Comparison of ENCODE assay signal across 8 mouse cellular contexts in genomic region chr6:124413770-124414149, GRCm38 (mm10). TPM values are rescaled to one million over a fixed set of nuclear protein-coding genes. Genes with fewer than 3 reads are reported as not detected.
A peak's percentile ranks its signal among the peaks of the same experiment; 100 is the strongest.
DNase-seq lines count a peak whose midpoint lies in the region; ATAC-seq and TF ChIP-seq lines count a peak whose summit lies in the region.

No protein-coding gene starts in this region.

- intact Hi-C loops in left cerebral cortex, adult 2 months (cut with DNase I), result loop anchor here (2.0 kb wide), 1 partner anchor 51 kb away; the partner anchor contains the start of gene Clstn3
- intact Hi-C loops in left cerebral cortex, postnatal 14 days (cut with DNase I), result no loop called here

- no peak for TF ChIP-seq CTCF in left cerebral cortex, adult 2 months (IDR thresholded peaks at IDR 0.05)
- TF ChIP-seq CTCF in midbrain, postnatal 0 days (IDR thresholded peaks at IDR 0.05), result no peak

- no peaks in the 10 kb centered on the region for H3K27me3 ChIP-seq in embryonic facial prominence, embryonic 14.5 days (replicated peaks; ENCODE audit: control insufficient read depth, insufficient read depth, low read length)
- H3K27me3 ChIP-seq in intestine, embryonic 15.5 days (replicated peaks), result no peaks in the 10 kb centered on the region
- no peaks in the 10 kb centered on the region for H3K27me3 ChIP-seq in midbrain, postnatal 0 days (ENCODE audit: insufficient read depth, low read length)

- no peak for ATAC-seq in embryonic facial prominence, embryonic 14.5 days (ENCODE audit: low read depth)
- no peak for ATAC-seq in intestine, embryonic 15.5 days
- no peak for ATAC-seq in midbrain, postnatal 0 days (ENCODE audit: low FRiP score)
- ATAC-seq in cerebellum, adult (ENCODE audit: insufficient number of reproducible peaks, low FRiP score, low TSS enrichment), result no peak

- H3K4me2 ChIP-seq in embryonic facial prominence, embryonic 14.5 days (ENCODE audit: low read depth, low read length), result peak overlapping the region; percentile 90
- peak overlapping the region; percentile 88 for H3K4me2 ChIP-seq in intestine, embryonic 15.5 days (replicated peaks)
- peak overlapping the region; percentile 77 for H3K4me2 ChIP-seq in midbrain, postnatal 0 days (ENCODE audit: low read depth, low read length, poor library complexity, severe bottlenecking)

- H3K9me3 ChIP-seq in embryonic facial prominence, embryonic 14.5 days (ENCODE audit: control insufficient read depth, low read length), result no peaks in the 10 kb centered on the region
- H3K9me3 ChIP-seq in intestine, embryonic 15.5 days, result no peaks in the 10 kb centered on the region
- no peaks in the 10 kb centered on the region for H3K9me3 ChIP-seq in midbrain, postnatal 0 days (ENCODE audit: low read length)

- no peak for DNase-seq in left cerebral cortex, adult 2 months (ENCODE audit: extremely low spot score in 1 of 2, low spot score in 2 of 2)
- DNase-seq in left cerebral cortex, postnatal 14 days (ENCODE audit: low spot score in 2 of 2), result no peak
- no peak for DNase-seq in embryonic facial prominence, embryonic 14.5 days (ENCODE audit: low spot score)
- no peak for DNase-seq in midbrain, postnatal 0 days (ENCODE audit: low spot score)
- no peak for DNase-seq in adrenal gland, adult 2 months
- DNase-seq in frontal cortex, postnatal 25 days (ENCODE audit: low spot score in 2 of 2), result no peak

- H3K4me1 ChIP-seq in embryonic facial prominence, embryonic 14.5 days (ENCODE audit: control insufficient read depth, insufficient read depth, low read length), result peaks cover 11% of the 10 kb centered on the region
- H3K4me1 ChIP-seq in intestine, embryonic 15.5 days (replicated peaks), result peaks cover 4% of the 10 kb centered on the region; the same call in 1 of the 2 replicates
- H3K4me1 ChIP-seq in midbrain, postnatal 0 days (ENCODE audit: insufficient read depth, low read length), result peaks cover 6% of the 10 kb centered on the region; the same call in 1 of the 2 replicates

- H3K4me3 ChIP-seq in left cerebral cortex, adult 2 months, result peak overlapping the region; percentile 82
- peak overlapping the region; percentile 93 for H3K4me3 ChIP-seq in embryonic facial prominence, embryonic 14.5 days (ENCODE audit: low read depth, low read length)
- peak overlapping the region; percentile 83 for H3K4me3 ChIP-seq in intestine, embryonic 15.5 days (replicated peaks)
- H3K4me3 ChIP-seq in midbrain, postnatal 0 days (ENCODE audit: low read depth, low read length), result peak overlapping the region; percentile 76

- H3K36me3 ChIP-seq in embryonic facial prominence, embryonic 14.5 days (ENCODE audit: control insufficient read depth, insufficient read depth, low read length), result peaks cover 32% of the 10 kb centered on the region
- H3K36me3 ChIP-seq in intestine, embryonic 15.5 days, result no peaks in the 10 kb centered on the region
- peaks cover 11% of the 10 kb centered on the region for H3K36me3 ChIP-seq in midbrain, postnatal 0 days (ENCODE audit: insufficient read depth, low read length)

- 52% methylated on average over 3 of the region's 3 CpGs for WGBS in embryonic facial prominence, embryonic 14.5 days
- WGBS in intestine, embryonic 15.5 days, result 52% methylated on average over 3 of the region's 3 CpGs
- WGBS in midbrain, postnatal 0 days, result 60% methylated on average over 3 of the region's 3 CpGs

- peak overlapping the region; percentile 90 for H3K9ac ChIP-seq in embryonic facial prominence, embryonic 14.5 days (ENCODE audit: low read depth, low read length)
- peak overlapping the region; percentile 88; the same call in 1 of the 2 replicates for H3K9ac ChIP-seq in intestine, embryonic 15.5 days
- H3K9ac ChIP-seq in midbrain, postnatal 0 days (replicated peaks; ENCODE audit: low read length, poor library complexity, severe bottlenecking), result peak overlapping the region; percentile 86

- peak overlapping the region; percentile 94; the same call in 1 of the 2 replicates for H3K27ac ChIP-seq in left cerebral cortex, adult 2 months
- peak overlapping the region; percentile 68 for H3K27ac ChIP-seq in embryonic facial prominence, embryonic 14.5 days (replicated peaks; ENCODE audit: low read depth, low read length)
- no peak overlapping the region for H3K27ac ChIP-seq in intestine, embryonic 15.5 days
- peak overlapping the region; percentile 78; the same call in 1 of the 2 replicates for H3K27ac ChIP-seq in midbrain, postnatal 0 days (ENCODE audit: low read depth, low read length)

RNA-seq across cellular contexts. Expression of gene Pex5, which starts 1.1 kb away (rescaled TPM):
- total RNA-seq in left cerebral cortex, adult 2 months (2021), result 10 to 100 TPM; 65.7 to 65.9 TPM
- total RNA-seq in left cerebral cortex, postnatal 14 days (2021), result 10 to 100 TPM; 78.8 to 80.2 TPM
- polyA plus RNA-seq in embryonic facial prominence, embryonic 14.5 days (2014; fragmentation: Nextera tagmentation; extraction: Ambion mirVana), result 38.6 and 43.6 TPM in 2 replicates
- polyA plus RNA-seq in intestine, embryonic 15.5 days (2015; fragmentation: Nextera tagmentation; extraction: Ambion mirVana), result 41.3 and 41.8 TPM in 2 replicates
- 73.2 and 78.9 TPM in 2 replicates for total RNA-seq in midbrain, postnatal 0 days (2014; rRNA removed)
- 52.9 and 53.1 TPM in 2 replicates for polyA plus RNA-seq in midbrain, postnatal 0 days (2015; fragmentation: Nextera tagmentation; extraction: Ambion mirVana)
- total RNA-seq in adrenal gland, adult 2 months (2021), result 10 to 100 TPM; 71.0 to 99.9 TPM
- 44.9 and 47.5 TPM in 2 replicates for polyA plus RNA-seq in adrenal gland, adult 2 months (2012; rRNA removed)

RNA-seq across cellular contexts. Expression of gene Clstn3, which starts 50.8 kb away (rescaled TPM):
- 100 to 1,000 TPM; 393 to 399 TPM for total RNA-seq in left cerebral cortex, adult 2 months (2021)
- total RNA-seq in left cerebral cortex, postnatal 14 days (2021), result 100 to 1,000 TPM; 371 to 377 TPM
- polyA plus RNA-seq in embryonic facial prominence, embryonic 14.5 days (2014; fragmentation: Nextera tagmentation; extraction: Ambion mirVana), result 7.7 and 9.7 TPM in 2 replicates
- 4.7 and 5.4 TPM in 2 replicates for polyA plus RNA-seq in intestine, embryonic 15.5 days (2015; fragmentation: Nextera tagmentation; extraction: Ambion mirVana)
- 315 and 318 TPM in 2 replicates for total RNA-seq in midbrain, postnatal 0 days (2014; rRNA removed)
- 205 and 226 TPM in 2 replicates for polyA plus RNA-seq in midbrain, postnatal 0 days (2015; fragmentation: Nextera tagmentation; extraction: Ambion mirVana)
- total RNA-seq in adrenal gland, adult 2 months (2021), result 100 to 1,000 TPM in 1 of 2 experiments, 10 to 100 TPM in 1; 91.8 to 146 TPM
- polyA plus RNA-seq in adrenal gland, adult 2 months (2012; rRNA removed), result 62.4 and 91.3 TPM in 2 replicates
